Mouse (Mus musculus) lung, embryonic 15.5 days (tissue): ENCODE data around the gene Btbd35f14. TPM values are rescaled to one million over a fixed set of nuclear protein-coding genes. Genes with fewer than 3 reads are reported as not detected.
"Not testable (repeated sequence)": the region's sequence is repeated elsewhere in the genome, so short reads cannot be mapped to it uniquely, and the experiment has no call there.

Source experiments
- ATAC-seq: fragments of 200-750 bp; cut with Nextera tagmentation; 2 replicates; pipeline ENCODE4 v1.8.0; 2017; ENCODE audit warnings: moderate number of reproducible peaks, borderline replicate concordance; ENCODE audit not compliant: low FRiP score, low TSS enrichment; ENCODE audit errors: extremely low read depth
- H3K27ac ChIP-seq: fragments of 300-500 bp; sonication (generic); 2 replicates; pipeline ENCODE4 v1.5.1; 2015; ENCODE audit warnings: moderate library complexity, mild to moderate bottlenecking, inconsistent platforms
- H3K27me3 ChIP-seq: fragments of 300-500 bp; sonication (generic); 2 replicates; pipeline ENCODE4 v1.6.1; 2015; ENCODE audit warnings: inconsistent platforms
- H3K36me3 ChIP-seq: fragments of 300-500 bp; sonication (generic); 2 replicates; pipeline ENCODE4 v1.6.1; 2015; ENCODE audit warnings: inconsistent platforms
- H3K4me1 ChIP-seq: fragments of 300-500 bp; sonication (generic); 2 replicates; pipeline ENCODE4 v1.6.1; 2015; ENCODE audit warnings: inconsistent platforms
- H3K4me2 ChIP-seq: fragments of 300-500 bp; sonication (generic); 2 replicates; pipeline ENCODE4 v1.6.1; 2015; ENCODE audit warnings: inconsistent platforms, mild to moderate bottlenecking, moderate library complexity
- H3K4me3 ChIP-seq: fragments of 300-500 bp; sonication (generic); 2 replicates; pipeline ENCODE4 v1.5.1; 2015; ENCODE audit warnings: mild to moderate bottlenecking, inconsistent platforms
- H3K9ac ChIP-seq: fragments of 300-500 bp; sonication (generic); 2 replicates; pipeline ENCODE4 v1.6.1; 2015; ENCODE audit warnings: inconsistent platforms
- H3K9me3 ChIP-seq: fragments of 300-500 bp; sonication (generic); 2 replicates; pipeline ENCODE4 v1.6.1; 2016; ENCODE audit warnings: inconsistent platforms
- WGBS: fragments of 180-500 bp; shearing (Covaris S2); methylation state at CpG from one replicate; pipeline ENCODE4 v1.1.7; 2015; 5-methylcytosine and 5-hydroxymethylcytosine counted together
- polyA plus RNA-seq: library from polyadenylated mRNA; unstranded; fragments of >200 nt; fragmentation: Nextera tagmentation; extraction: Ambion mirVana; gene quantifications from 2 replicates; pipeline ENCODE4 v1.2.1, GENCODE M21; 2015

Btbd35f14 gene
- polyA plus RNA-seq = not detected in 2 replicates

DNA sequence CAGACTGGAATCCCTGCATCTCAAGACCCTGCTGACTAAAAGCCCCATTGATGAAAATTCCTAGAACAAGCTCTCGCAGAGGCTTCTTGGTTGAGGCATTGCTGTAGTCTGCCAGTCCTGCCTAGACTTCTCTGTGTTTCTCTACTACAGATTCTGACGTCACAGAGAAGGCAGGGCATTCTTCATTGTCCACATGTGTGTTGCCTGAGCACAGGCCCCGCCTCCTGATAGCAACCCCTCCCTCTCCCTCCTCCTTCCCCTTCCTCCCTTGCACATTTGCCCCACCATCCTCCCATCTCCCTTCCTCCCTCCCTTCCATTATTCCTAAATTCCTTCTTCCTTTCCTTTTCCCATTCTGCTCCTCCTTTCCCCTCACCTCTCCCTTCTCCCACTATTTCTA lies at the start of gene Btbd35f14:
Gene Btbd35f14, minus strand, starts transcription at position 101 of the 400 bp plus-strand sequence.
- not testable (repeated sequence) for H3K9me3 ChIP-seq, H3K4me2 ChIP-seq, ATAC-seq, H3K27ac ChIP-seq, H3K4me3 ChIP-seq, H3K27me3 ChIP-seq, H3K36me3 ChIP-seq, H3K4me1 ChIP-seq, H3K9ac ChIP-seq
- no CpG with 5 or more reads among the region's 3 CpGs for WGBS

DNA sequence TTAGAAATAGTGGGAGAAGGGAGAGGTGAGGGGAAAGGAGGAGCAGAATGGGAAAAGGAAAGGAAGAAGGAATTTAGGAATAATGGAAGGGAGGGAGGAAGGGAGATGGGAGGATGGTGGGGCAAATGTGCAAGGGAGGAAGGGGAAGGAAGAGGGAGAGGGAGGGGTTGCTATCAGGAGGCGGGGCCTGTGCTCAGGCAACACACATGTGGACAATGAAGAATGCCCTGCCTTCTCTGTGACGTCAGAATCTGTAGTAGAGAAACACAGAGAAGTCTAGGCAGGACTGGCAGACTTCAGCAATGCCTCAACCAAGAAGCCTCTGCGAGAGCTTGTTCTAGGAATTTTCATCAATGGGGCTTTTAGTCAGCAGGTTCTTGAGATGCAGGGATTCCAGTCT lies 45.3 kb downstream of the Btbd35f14 start, which contains the start of gene Btbd35f13:
Gene Btbd35f13, plus strand, starts transcription at position 301 of the 400 bp plus-strand sequence.
- not testable (repeated sequence) for H3K27me3 ChIP-seq, H3K36me3 ChIP-seq, H3K27ac ChIP-seq, H3K4me1 ChIP-seq, ATAC-seq, H3K4me3 ChIP-seq, H3K4me2 ChIP-seq, H3K9ac ChIP-seq, H3K9me3 ChIP-seq
- WGBS = 54% methylated on average over 3 of the region's 3 CpGs

Other genes with a start within 250 kb of the Btbd35f14 start
- not detected in 2 replicates for gene Btbd35f15, start 125.0 kb downstream of the Btbd35f14 start, polyA plus RNA-seq
- gene Btbd35f13, start 45.2 kb downstream of the Btbd35f14 start, polyA plus RNA-seq = not detected in 2 replicates